Mouse (Mus musculus) CH12.LX (cell line): ENCODE measurements around the gene Fam84b. TPM values are rescaled to one million over a fixed set of nuclear protein-coding genes. Genes with fewer than 3 reads are reported as not detected.

ENCODE experiments used
- DNase-seq: peaks from one replicate; pipeline ENCODE4 v3.0.0-alpha.2; 2013; ENCODE audit errors: extremely low read depth
- H3K27ac ChIP-seq: 2 replicates; pipeline ENCODE4 v1.5.1; 2012; ENCODE audit warnings: low read depth, mild to moderate bottlenecking, control low read depth, moderate library complexity; ENCODE audit not compliant: insufficient read depth
- H3K27me3 ChIP-seq: replicated peaks from 2 replicates; pipeline ENCODE3; 2012; ENCODE audit warnings: inconsistent platforms
- H3K36me3 ChIP-seq, 2 experiments: replicated peaks in 1 of 2; 2 replicates each; pipeline versions ENCODE3 to v1.6.1; 2012; ENCODE audit warnings: inconsistent platforms in 1 of 2, low read length in 1 of 2, mild to moderate bottlenecking in 1 of 2, mixed read lengths in 1 of 2, moderate library complexity in 1 of 2; ENCODE audit not compliant: control insufficient read depth in 1 of 2, insufficient read depth in 1 of 2
- H3K4me1 ChIP-seq, 2 experiments: 2 replicates each; pipeline ENCODE4 v1.6.1; 2012; ENCODE audit warnings: inconsistent platforms in 1 of 2, moderate library complexity in 1 of 2; ENCODE audit not compliant: insufficient read depth in 2 of 2, control insufficient read depth in 1 of 2
- H3K4me2 ChIP-seq: 2 replicates; pipeline ENCODE4 v1.6.1; 2012; ENCODE audit warnings: low read depth, mild to moderate bottlenecking, control low read depth; ENCODE audit not compliant: poor library complexity, insufficient read depth, severe bottlenecking
- H3K4me3 ChIP-seq, 3 experiments: fragments of 150-350 bp in 1 of 3; sonication (generic) in 1 of 3; replicated peaks in 1 of 3; 2 replicates each; pipeline versions ENCODE3 to v1.5.1; 2011 to 2012; ENCODE audit warnings: low read depth in 2 of 3, low read length in 2 of 3, mild to moderate bottlenecking in 2 of 3, moderate library complexity in 2 of 3, control low read depth in 1 of 3, improper control_type of control experiment in 1 of 3, inconsistent platforms in 1 of 3, mixed read lengths in 1 of 3; ENCODE audit not compliant: poor library complexity in 1 of 3
- H3K79me2 ChIP-seq: replicated peaks from 2 replicates; pipeline ENCODE4 v1.6.1; 2012; ENCODE audit warnings: mild to moderate bottlenecking, moderate library complexity; ENCODE audit not compliant: control insufficient read depth, poor library complexity, insufficient read depth, severe bottlenecking; ENCODE audit errors: extremely low read depth
- H3K9ac ChIP-seq: 2 replicates; pipeline ENCODE4 v1.6.1; 2012; ENCODE audit warnings: low read depth, mild to moderate bottlenecking, control low read depth, moderate library complexity; ENCODE audit not compliant: insufficient read depth
- H3K9me3 ChIP-seq: replicated peaks from 2 replicates; pipeline ENCODE3; 2012; ENCODE audit warnings: low read length, inconsistent platforms, mixed read lengths
- CHD1 ChIP-seq: IDR thresholded peaks from 2 replicates; pipeline ENCODE4 v1.6.1; 2012; ENCODE audit warnings: low read depth, low read length, improper control_type of control experiment, inconsistent platforms
- CHD2 ChIP-seq: IDR thresholded peaks from 2 replicates; pipeline ENCODE4 v1.6.1; 2011; ENCODE audit warnings: low read length, improper control_type of control experiment
- CTCF ChIP-seq, 2 experiments: IDR thresholded peaks in 1 of 2; conservative IDR thresholded peaks in 1 of 2; 2 replicates each; pipeline ENCODE4 v1.5.1; 2011 to 2012; ENCODE audit warnings: low read depth in 2 of 2, low read length in 2 of 2, improper control_type of control experiment in 1 of 2, inconsistent platforms in 1 of 2, mild to moderate bottlenecking in 1 of 2, moderate library complexity in 1 of 2
- E2F4 ChIP-seq: IDR thresholded peaks from 2 replicates; pipeline ENCODE4 v1.6.1; 2011; ENCODE audit warnings: low read depth, low read length, improper control_type of control experiment; ENCODE audit not compliant: insufficient replicate concordance
- IRF4 ChIP-seq: IDR thresholded peaks from 2 replicates; pipeline ENCODE4 v1.6.1; 2014; ENCODE audit warnings: low read depth, mild to moderate bottlenecking, inconsistent platforms, low read length, improper control_type of control experiment
- MYC ChIP-seq: IDR thresholded peaks from 2 replicates; pipeline ENCODE4 v1.6.1; 2011; ENCODE audit warnings: low read depth, mild to moderate bottlenecking, improper control_type of control experiment, low read length
- POLR2AphosphoS2 ChIP-seq: IDR thresholded peaks from 2 replicates; pipeline ENCODE4 v1.6.1; 2011; ENCODE audit warnings: low read depth, low read length, improper control_type of control experiment
- RAD21 ChIP-seq: IDR thresholded peaks from 2 replicates; pipeline ENCODE4 v1.6.1; 2011; ENCODE audit warnings: low read depth, mild to moderate bottlenecking, low read length, improper control_type of control experiment, moderate library complexity
- RCOR1 ChIP-seq: conservative IDR thresholded peaks from 2 replicates; pipeline ENCODE4 v1.6.1; 2012; ENCODE audit warnings: low read depth, mild to moderate bottlenecking, inconsistent platforms, low read length, improper control_type of control experiment
- SIN3A ChIP-seq: IDR thresholded peaks from 2 replicates; pipeline ENCODE4 v1.6.1; 2012; ENCODE audit warnings: low read length, improper control_type of control experiment, inconsistent platforms
- TBP ChIP-seq: conservative IDR thresholded peaks from 2 replicates; pipeline ENCODE4 v1.6.1; 2011; ENCODE audit warnings: low read depth, low read length, improper control_type of control experiment
- USF1 ChIP-seq: IDR thresholded peaks from 2 replicates; pipeline ENCODE4 v1.6.1; 2014; ENCODE audit warnings: low read depth, mild to moderate bottlenecking, inconsistent platforms, low read length, improper control_type of control experiment
- ZKSCAN1 ChIP-seq: IDR thresholded peaks from 2 replicates; pipeline ENCODE4 v1.6.1; 2012; ENCODE audit warnings: low read depth, inconsistent platforms, low read length, improper control_type of control experiment, borderline replicate concordance
- ZMIZ1 ChIP-seq: IDR thresholded peaks from 2 replicates; pipeline ENCODE4 v1.6.1; 2012; ENCODE audit warnings: low read depth, mild to moderate bottlenecking, inconsistent platforms, low read length, improper control_type of control experiment
- ZNF384 ChIP-seq: IDR thresholded peaks from 2 replicates; pipeline ENCODE4 v1.6.1; 2012; ENCODE audit warnings: low read depth, low read length, improper control_type of control experiment, inconsistent platforms
- dilution Hi-C: fragments of 300-500 bp; cut with MboI; formaldehyde crosslinking; loops from 2 replicates; pipeline ENCODE4 v1.14.3; 2020; ENCODE audit warnings: low sequenced_read_pairs; ENCODE audit not compliant: extremely low pct_unique_long_range_greater_than_20kb, extremely low pct_ligation_motif_present
- in situ Hi-C: fragments of 300-500 bp; cut with MboI; formaldehyde crosslinking; loops from 3 replicates; pipeline ENCODE4 v1.14.3; 2019; ENCODE audit warnings: low sequenced_read_pairs, low pct_ligation_motif_present, low pct_unique_long_range_greater_than_20kb, mixed read lengths
- polyA plus RNA-seq: library from polyadenylated mRNA; unstranded; fragments of >175 nt; gene quantifications from 2 replicates; pipeline ENCODE4 v1.2.1, GENCODE M21; 2012; ENCODE audit warnings: low read depth; ENCODE audit not compliant: insufficient read length
- total RNA-seq, 2 experiments: library from RNA; depleted of rRNA; stranded (reverse); fragments of 300-350 nt in 1 of 2; fragments of >200 nt in 1 of 2; gene quantifications; 2 replicates each; pipeline ENCODE4 v1.2.3; 2012 to 2014

The Fam84b gene
- total RNA-seq (2012; rRNA removed) (1.9 and 3.0 TPM in 2 replicates), total RNA-seq (2014; rRNA removed) (0.51 and 0.53 TPM in 2 replicates), polyA plus RNA-seq (0.52 and 0.76 TPM in 2 replicates)

DNA sequence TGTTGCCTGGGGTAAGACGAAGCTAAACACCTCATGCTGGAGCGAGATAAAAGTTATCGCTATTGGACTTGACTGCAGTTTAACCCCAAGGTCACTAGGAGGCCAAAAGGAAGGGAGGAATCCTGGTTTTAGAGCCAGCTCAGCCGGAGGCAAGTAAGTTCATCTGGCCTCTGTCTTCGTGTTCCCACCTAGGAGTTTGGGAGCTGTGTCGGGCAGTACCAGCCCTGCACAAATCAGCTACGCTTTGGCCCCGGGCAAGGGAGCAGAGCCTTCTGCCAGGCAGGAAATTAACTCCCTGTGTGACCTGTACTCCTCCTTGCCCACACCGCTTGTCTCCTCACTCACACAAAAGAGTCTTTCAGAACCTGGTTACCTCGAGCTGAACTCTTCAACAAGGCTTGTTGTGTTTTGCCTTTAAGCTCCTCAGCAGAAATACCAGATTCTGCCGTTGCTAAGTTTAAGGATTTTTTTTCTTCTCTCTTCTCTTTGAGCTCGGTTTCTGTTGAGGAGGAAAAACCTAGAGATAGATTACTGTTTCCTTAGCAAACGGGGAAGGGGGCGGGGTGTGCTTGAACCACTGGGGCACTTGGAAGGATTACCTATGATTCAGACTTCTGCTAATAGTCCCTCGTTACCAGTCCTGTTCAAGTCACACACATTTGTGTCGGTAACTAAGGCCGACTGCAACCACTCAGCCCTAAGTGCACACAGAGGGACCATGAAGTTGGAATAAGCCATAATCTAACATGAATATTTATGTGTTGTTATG is at the start of gene Fam84b:
Gene Fam84b, minus strand, starts transcription at position 548 of the 769 bp plus-strand sequence.
- H3K36me3 ChIP-seq: no peaks in the 10 kb centered on the region
- peaks cover 0 to 7% of the 10 kb centered on the region in 2 experiments; a peak in 1 of 4 replicates for H3K4me1 ChIP-seq
- TF ChIP-seq CTCF (conservative IDR thresholded peaks at IDR 0.05 in 1 of 2, IDR thresholded peaks at IDR 0.05 in 1 of 2; ENCODE audit: low read depth in 2 of 2, low read length in 2 of 2) (no peak), POLR2AphosphoS2 (no peak), CHD2 (no peak), RCOR1 (no peak), RAD21 (no peak), CHD1 (no peak), E2F4 (no peak), ZMIZ1 (no peak)
- TF ChIP-seq, all 38 proteins: peak for 0
- Histone ChIP-seq H3K4me3 (no peak within 1 kb of the TSS), H3K27me3 (no peaks in the 10 kb centered on the region), H3K9ac (no peak within 1 kb of the TSS), H3K27ac (no peak within 1 kb of the TSS), H3K9me3 (peaks cover 6% of the 10 kb centered on the region), H3K79me2 (no peaks in the 10 kb centered on the region), H3K4me2 (no peak within 1 kb of the TSS)
- dilution Hi-C loops: no loop called here
- in situ Hi-C loops: no loop called here
- no peak for DNase-seq

DNA sequence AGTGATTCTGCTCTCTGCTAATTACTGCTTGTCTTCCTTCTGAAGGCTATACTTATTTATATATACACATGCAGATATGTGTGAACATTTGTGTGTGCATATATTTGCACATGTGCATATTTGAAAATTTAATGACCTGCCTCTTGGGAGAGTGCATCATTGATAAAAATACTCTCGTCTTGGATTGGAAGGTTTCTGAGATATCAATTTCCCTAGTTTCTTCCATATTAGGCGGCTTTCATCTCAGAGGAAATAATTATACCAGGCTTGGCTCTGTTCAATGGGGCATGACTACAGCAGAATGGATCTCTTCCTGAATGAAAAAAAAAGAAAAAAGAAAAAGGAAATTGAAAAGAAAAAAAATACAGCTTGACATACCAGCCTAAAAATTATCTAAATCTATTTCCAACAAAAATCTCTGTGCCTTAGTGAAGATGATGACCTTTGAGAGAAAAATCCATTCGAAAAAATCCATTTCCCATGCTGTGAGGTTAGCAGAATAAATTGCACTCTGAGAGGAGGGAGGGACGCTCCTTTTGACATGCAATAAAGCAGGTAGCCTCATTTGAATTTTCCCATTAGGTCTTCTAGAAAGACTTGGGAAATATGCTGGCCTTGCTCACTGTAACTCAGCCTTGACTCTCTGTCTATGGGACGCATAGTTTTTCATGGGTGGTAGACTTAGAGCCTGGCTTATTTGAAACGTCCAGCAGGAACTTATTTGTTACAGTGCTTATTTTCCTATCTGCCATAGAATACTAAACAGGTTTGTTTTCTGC is 44.8 kb upstream of the Fam84b start:
- in situ Hi-C loops (no loop called here), dilution Hi-C loops (no loop called here)
- no peaks in the 10 kb centered on the region for H3K27me3 ChIP-seq
- no peaks in the 10 kb centered on the region for H3K36me3 ChIP-seq
- no peak overlapping the region for H3K4me2 ChIP-seq
- H3K9me3 ChIP-seq: no peaks in the 10 kb centered on the region
- H3K27ac ChIP-seq: no peak overlapping the region
- no peak for DNase-seq
- H3K79me2 ChIP-seq: no peaks in the 10 kb centered on the region
- TF ChIP-seq CHD2 (no peak), USF1 (no peak), TBP (no peak), ZKSCAN1 (no peak), SIN3A (no peak), MYC (no peak), ZNF384 (no peak), IRF4 (no peak)
- H3K9ac ChIP-seq: no peak overlapping the region
- no peak overlapping the region for H3K4me3 ChIP-seq
- no peaks in the 10 kb centered on the region for H3K4me1 ChIP-seq
